Mouse (Mus musculus) E14TG2a.4 (cell line): ENCODE results near the gene Myo16.

Experiments
- CTCF ChIP-seq: conservative IDR thresholded peaks from 2 replicates; pipeline ENCODE4 v1.5.1; 2014; ENCODE audit warnings: low read length
- NANOG ChIP-seq: IDR thresholded peaks from 2 replicates; pipeline ENCODE4 v1.6.1; 2014; ENCODE audit warnings: borderline replicate concordance, low read length, mixed read lengths

- TF ChIP-seq CTCF: no peak
- no peak for TF ChIP-seq NANOG
These were observed 36.9 kb downstream of the Myo16 start for GRCm38 (mm10) chr8:10190607-10191006.
